Mouse (Mus musculus) heart, embryonic 11.5 days (tissue): ENCODE measurements around the gene Haus6. TPM values are rescaled to one million over a fixed set of nuclear protein-coding genes. Genes with fewer than 3 reads are reported as not detected.

Experiments used
- ATAC-seq: fragments of 200-750 bp; cut with Nextera tagmentation; replicated peaks from 2 replicates; pipeline ENCODE4 v1.8.0; 2017; ENCODE audit warnings: moderate library complexity; ENCODE audit not compliant: insufficient number of reproducible peaks, low FRiP score, low TSS enrichment
- H3K27ac ChIP-seq: fragments of 300-500 bp; sonication (generic); 2 replicates; pipeline ENCODE4 v1.5.1; 2014; ENCODE audit warnings: mild to moderate bottlenecking, low read depth, low read length
- H3K27me3 ChIP-seq: fragments of 300-500 bp; sonication (generic); 2 replicates; pipeline ENCODE4 v1.6.1; 2014; ENCODE audit warnings: mild to moderate bottlenecking, low read length, mixed read lengths; ENCODE audit not compliant: control insufficient read depth, insufficient read depth
- H3K36me3 ChIP-seq: fragments of 300-500 bp; sonication (generic); 2 replicates; pipeline ENCODE4 v1.6.1; 2014; ENCODE audit warnings: mild to moderate bottlenecking, low read length, moderate library complexity, mixed read lengths; ENCODE audit not compliant: control insufficient read depth, insufficient read depth
- H3K4me1 ChIP-seq: fragments of 300-500 bp; sonication (generic); 2 replicates; pipeline ENCODE4 v1.6.1; 2014; ENCODE audit warnings: low read length; ENCODE audit not compliant: control insufficient read depth, insufficient read depth
- H3K4me2 ChIP-seq: fragments of 300-500 bp; sonication (generic); 2 replicates; pipeline ENCODE4 v1.6.1; 2014; ENCODE audit warnings: mild to moderate bottlenecking, moderate library complexity
- H3K4me3 ChIP-seq: fragments of 300-500 bp; sonication (generic); 2 replicates; pipeline ENCODE4 v1.5.1; 2014; ENCODE audit warnings: low read depth, low read length
- H3K9ac ChIP-seq: fragments of 300-500 bp; sonication (generic); 2 replicates; pipeline ENCODE4 v1.6.1; 2014; ENCODE audit warnings: mild to moderate bottlenecking, low read depth, low read length, moderate library complexity
- H3K9me3 ChIP-seq: fragments of 300-500 bp; sonication (generic); replicated peaks from 2 replicates; pipeline ENCODE4 v1.6.1; 2016; ENCODE audit warnings: low read length; ENCODE audit not compliant: control insufficient read depth
- WGBS: fragments of 180-500 bp; shearing (Covaris S2); extraction: QIAGEN DNeasy Blood & Tissue Kit; methylation state at CpG from one replicate; pipeline ENCODE4 v1.1.7; 2014; ENCODE audit not compliant: insufficient replicate concordance; 5-methylcytosine and 5-hydroxymethylcytosine counted together
- polyA plus RNA-seq: library from polyadenylated mRNA; unstranded; fragments of >200 nt; fragmentation: Nextera tagmentation; extraction: Ambion mirVana; gene quantifications from 2 replicates; pipeline ENCODE4 v1.2.1, GENCODE M21; 2014

Gene Haus6
- polyA plus RNA-seq, 1 experiment from 2014 or later: 15.5 TPM

GRCm38 (mm10) chr4:86588236-86588635, 23.6 kb downstream of the Haus6 start:
- H3K27me3 ChIP-seq: no peaks in the 10 kb centered on the region
- no peak overlapping the region for H3K27ac ChIP-seq
- H3K4me3 ChIP-seq: no peak overlapping the region
- no peaks in the 10 kb centered on the region for H3K4me1 ChIP-seq
- no peaks in the 10 kb centered on the region for H3K9me3 ChIP-seq
- no peak for ATAC-seq
- no peak overlapping the region for H3K9ac ChIP-seq
- H3K36me3 ChIP-seq: peaks cover 20% of the 10 kb centered on the region
- 85% methylated on average over 3 of the region's 3 CpGs for WGBS
- no peak overlapping the region for H3K4me2 ChIP-seq

- Histone ChIP-seq H3K4me2 (no peak overlapping the region), H3K4me1 (peaks cover 16% of the 10 kb centered on the region), H3K27me3 (no peaks in the 10 kb centered on the region), H3K9ac (no peak overlapping the region), H3K4me3 (no peak overlapping the region), H3K36me3 (peaks cover 10% of the 10 kb centered on the region), H3K27ac (no peak overlapping the region), H3K9me3 (no peaks in the 10 kb centered on the region)
- no peak for ATAC-seq
- WGBS: 90% methylated on average over 3 of the region's 3 CpGs
Measured at GRCm38 (mm10) chr4:86580591-86580990, 31.3 kb downstream of the Haus6 start.

- H3K4me1 ChIP-seq: peaks cover 16% of the 10 kb centered on the region
- H3K36me3 ChIP-seq: peaks cover 7% of the 10 kb centered on the region
- H3K4me2 ChIP-seq: no peak overlapping the region
- H3K4me3 ChIP-seq: no peak overlapping the region
- ATAC-seq: no peak
- H3K27me3 ChIP-seq: no peaks in the 10 kb centered on the region
- no peaks in the 10 kb centered on the region for H3K9me3 ChIP-seq
- WGBS: 72% methylated on average over 4 of the region's 4 CpGs
- no peak overlapping the region for H3K9ac ChIP-seq
- H3K27ac ChIP-seq: no peak overlapping the region
Measured at GRCm38 (mm10) chr4:86580056-86580455, 31.8 kb downstream of the Haus6 start.

GRCm38 (mm10) chr4:86576630-86577225, 35.1 kb downstream of the Haus6 start:
- H3K9ac ChIP-seq: peak overlapping the region; percentile 97
- peak overlapping the region; percentile 93 for H3K4me2 ChIP-seq
- no peak for ATAC-seq
- H3K4me3 ChIP-seq: peak overlapping the region; percentile 92
- no peaks in the 10 kb centered on the region for H3K36me3 ChIP-seq
- WGBS: 11% methylated on average over 11 of the region's 11 CpGs
- H3K4me1 ChIP-seq: peaks cover 16% of the 10 kb centered on the region
- no peak overlapping the region for H3K27ac ChIP-seq
- no peaks in the 10 kb centered on the region for H3K27me3 ChIP-seq
- H3K9me3 ChIP-seq: no peaks in the 10 kb centered on the region

- under 1% methylated on average over 20 of the region's 20 CpGs for WGBS
- Histone ChIP-seq H3K36me3 (no peaks in the 10 kb centered on the region), H3K4me3 (peak overlapping the region; percentile 92), H3K27ac (peak overlapping the region; percentile 96), H3K27me3 (no peaks in the 10 kb centered on the region), H3K9me3 (no peaks in the 10 kb centered on the region), H3K4me1 (peaks cover 16% of the 10 kb centered on the region), H3K9ac (peak overlapping the region; percentile 97), H3K4me2 (peak overlapping the region; percentile 93)
- ATAC-seq: no peak
Measured at GRCm38 (mm10) chr4:86576120-86576541, 35.7 kb downstream of the Haus6 start.

GRCm38 (mm10) chr4:86575283-86575983, 36.4 kb downstream of the Haus6 start, which contains the start of gene Rraga:
Gene Rraga, plus strand, starts transcription at chr4:86575668.
- Histone ChIP-seq H3K4me3 (peak within 1 kb of the TSS; percentile 92), H3K36me3 (no peaks in the 10 kb centered on the region), H3K9me3 (no peaks in the 10 kb centered on the region), H3K27ac (peak within 1 kb of the TSS; percentile 96), H3K4me2 (peak within 1 kb of the TSS; percentile 93), H3K4me1 (peaks cover 16% of the 10 kb centered on the region), H3K9ac (peak within 1 kb of the TSS; percentile 97), H3K27me3 (no peaks in the 10 kb centered on the region)
- peak; percentile 95 for ATAC-seq
- WGBS: under 1% methylated on average over 53 of the region's 53 CpGs

- H3K27me3 ChIP-seq: no peaks in the 10 kb centered on the region
- peak overlapping the region; percentile 92 for H3K4me3 ChIP-seq
- 17% methylated on average over 6 of the region's 6 CpGs for WGBS
- no peak for ATAC-seq
- H3K9ac ChIP-seq: peak overlapping the region; percentile 97
- H3K4me1 ChIP-seq: peaks cover 16% of the 10 kb centered on the region
- H3K27ac ChIP-seq: peak overlapping the region; percentile 96; the same call in 1 of the 2 replicates
- H3K4me2 ChIP-seq: peak overlapping the region; percentile 93
- no peaks in the 10 kb centered on the region for H3K36me3 ChIP-seq
- no peaks in the 10 kb centered on the region for H3K9me3 ChIP-seq
Measured at GRCm38 (mm10) chr4:86574939-86575282, 36.9 kb downstream of the Haus6 start.

GRCm38 (mm10) chr4:86561061-86561460, 50.8 kb downstream of the Haus6 start:
- no peak overlapping the region for H3K9ac ChIP-seq
- H3K4me3 ChIP-seq: no peak overlapping the region
- ATAC-seq: no peak
- H3K27ac ChIP-seq: no peak overlapping the region
- H3K36me3 ChIP-seq: no peaks in the 10 kb centered on the region
- no peak overlapping the region for H3K4me2 ChIP-seq
- WGBS: 88% methylated on average over 3 of the region's 3 CpGs
- H3K27me3 ChIP-seq: no peaks in the 10 kb centered on the region
- H3K9me3 ChIP-seq: no peaks in the 10 kb centered on the region
- no peaks in the 10 kb centered on the region for H3K4me1 ChIP-seq

- Histone ChIP-seq H3K9ac (no peak overlapping the region), H3K27ac (no peak overlapping the region), H3K27me3 (no peaks in the 10 kb centered on the region), H3K4me3 (no peak overlapping the region), H3K4me2 (no peak overlapping the region), H3K4me1 (no peaks in the 10 kb centered on the region), H3K36me3 (no peaks in the 10 kb centered on the region), H3K9me3 (no peaks in the 10 kb centered on the region)
- 66% methylated on average over 4 of the region's 4 CpGs for WGBS
- no peak for ATAC-seq
Measured at GRCm38 (mm10) chr4:86559006-86559405, 52.8 kb downstream of the Haus6 start.
